Mouse (Mus musculus) limb, embryonic 12.5 days (tissue): ENCODE results near the gene Krt34. TPM values are rescaled to one million over a fixed set of nuclear protein-coding genes. Genes with fewer than 3 reads are reported as not detected.

Source experiments
- ATAC-seq: fragments of 200-750 bp; cut with Nextera tagmentation; 2 replicates; pipeline ENCODE4 v1.8.0; 2017; ENCODE audit warnings: low read depth, moderate TSS enrichment; ENCODE audit not compliant: insufficient number of reproducible peaks, insufficient read depth, low FRiP score, low TSS enrichment
- H3K27ac ChIP-seq: fragments of 300-500 bp; sonication (generic); 2 replicates; pipeline ENCODE4 v1.5.1; 2016; ENCODE audit warnings: mild to moderate bottlenecking, moderate library complexity
- H3K27me3 ChIP-seq: fragments of 300-500 bp; sonication (generic); 2 replicates; pipeline ENCODE4 v1.6.1; 2016; ENCODE audit warnings: mild to moderate bottlenecking, moderate library complexity
- H3K36me3 ChIP-seq: fragments of 300-500 bp; sonication (generic); 2 replicates; pipeline ENCODE4 v1.6.1; 2016; ENCODE audit warnings: mild to moderate bottlenecking, moderate library complexity
- H3K4me1 ChIP-seq: fragments of 300-500 bp; sonication (generic); replicated peaks from 2 replicates; pipeline ENCODE4 v1.6.1; 2016
- H3K4me2 ChIP-seq: fragments of 300-500 bp; sonication (generic); 2 replicates; pipeline ENCODE4 v1.6.1; 2016; ENCODE audit warnings: mild to moderate bottlenecking, moderate library complexity
- H3K4me3 ChIP-seq: fragments of 300-500 bp; sonication (generic); replicated peaks from 2 replicates; pipeline ENCODE4 v1.5.1; 2016; ENCODE audit warnings: mild to moderate bottlenecking
- H3K9ac ChIP-seq: fragments of 300-500 bp; sonication (generic); replicated peaks from 2 replicates; pipeline ENCODE4 v1.6.1; 2016; ENCODE audit warnings: mild to moderate bottlenecking, moderate library complexity
- H3K9me3 ChIP-seq: fragments of 300-500 bp; sonication (generic); 2 replicates; pipeline ENCODE4 v1.6.1; 2016; ENCODE audit warnings: mild to moderate bottlenecking, moderate library complexity
- WGBS: fragments of 180-500 bp; shearing (Covaris S2); methylation state at CpG from one replicate; pipeline ENCODE4 v1.1.7; 2016; 5-methylcytosine and 5-hydroxymethylcytosine counted together
- polyA plus RNA-seq: library from polyadenylated mRNA; unstranded; fragments of >200 nt; fragmentation: Nextera tagmentation; extraction: Ambion mirVana; gene quantifications from 2 replicates; pipeline ENCODE4 v1.2.1, GENCODE M21; 2016

Krt34 gene
- polyA plus RNA-seq, 1 experiment from 2014 or later, result not detected

GRCm38 (mm10) chr11:100046303-100046866 is 5.0 kb upstream of the Krt34 start:
- Histone ChIP-seq H3K27me3 (no peaks in the 10 kb centered on the region), H3K4me1 (no peaks in the 10 kb centered on the region), H3K27ac (no peak overlapping the region), H3K4me3 (no peak overlapping the region), H3K9me3 (no peaks in the 10 kb centered on the region), H3K9ac (no peak overlapping the region), H3K4me2 (no peak overlapping the region), H3K36me3 (no peaks in the 10 kb centered on the region)
- WGBS, result 62% methylated on average over 6 of the region's 6 CpGs
- ATAC-seq, result no peak

DNA sequence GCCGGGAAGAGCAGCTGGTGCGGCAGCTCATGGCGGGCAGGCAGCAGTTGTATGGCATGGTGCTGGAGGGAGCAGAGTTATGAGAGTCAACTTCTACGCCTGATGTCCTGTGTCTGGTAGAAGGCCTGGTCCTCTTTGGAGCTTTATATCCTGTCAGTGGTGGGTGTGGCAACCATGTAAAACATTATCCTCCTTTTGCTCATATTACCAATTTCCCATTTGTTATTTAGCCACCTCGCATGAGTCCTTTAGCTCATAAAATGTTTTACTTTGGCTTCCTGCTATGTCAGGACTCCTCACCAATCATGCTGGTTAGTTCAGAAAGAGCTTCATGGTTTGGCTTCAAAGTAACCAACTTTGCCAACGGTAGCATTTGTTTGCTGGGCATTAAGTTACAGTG is 11.6 kb downstream of the Krt34 start, which contains the start of gene Krt33b:
Gene Krt33b (minus strand): TSS at position 101 of the 400 bp plus-strand sequence.
- Histone ChIP-seq H3K4me2 (no peak within 1 kb of the TSS), H3K9me3 (no peaks in the 10 kb centered on the region), H3K27ac (no peak within 1 kb of the TSS), H3K36me3 (no peaks in the 10 kb centered on the region), H3K4me3 (no peak within 1 kb of the TSS), H3K9ac (no peak within 1 kb of the TSS), H3K4me1 (no peaks in the 10 kb centered on the region), H3K27me3 (no peaks in the 10 kb centered on the region)
- no peak for ATAC-seq
- WGBS, result 76% methylated on average over 6 of the region's 6 CpGs

GRCm38 (mm10) chr11:100021438-100021837 is 19.9 kb downstream of the Krt34 start:
- WGBS, result 88% methylated on average over 5 of the region's 5 CpGs
- H3K27ac ChIP-seq, result no peak overlapping the region
- no peaks in the 10 kb centered on the region for H3K27me3 ChIP-seq
- no peak overlapping the region for H3K9ac ChIP-seq
- ATAC-seq, result no peak
- no peaks in the 10 kb centered on the region for H3K36me3 ChIP-seq
- no peaks in the 10 kb centered on the region for H3K4me1 ChIP-seq
- no peaks in the 10 kb centered on the region for H3K9me3 ChIP-seq
- H3K4me3 ChIP-seq, result no peak overlapping the region
- H3K4me2 ChIP-seq, result no peak overlapping the region

DNA sequence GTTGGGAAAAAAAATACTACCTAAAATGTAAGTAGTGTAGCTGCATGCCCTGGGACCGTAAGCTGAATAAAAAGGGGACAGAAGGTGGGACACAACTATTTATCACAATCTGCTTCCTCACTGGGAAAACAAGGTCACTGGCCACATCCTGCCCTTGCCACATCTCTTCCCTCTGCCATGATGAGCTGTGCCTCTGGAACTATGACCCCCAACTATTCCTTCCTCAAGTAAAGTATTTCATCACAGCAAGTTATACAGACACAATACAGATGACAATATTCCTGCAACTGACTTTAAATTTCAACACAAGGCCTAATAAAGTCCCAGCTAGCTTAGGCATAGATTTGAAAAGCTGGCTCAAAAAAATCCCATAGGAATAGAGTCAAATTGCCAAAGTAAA is 21.9 kb downstream of the Krt34 start:
- no peak overlapping the region for H3K27ac ChIP-seq
- H3K9ac ChIP-seq, result no peak overlapping the region
- H3K9me3 ChIP-seq, result no peaks in the 10 kb centered on the region
- no peaks in the 10 kb centered on the region for H3K27me3 ChIP-seq
- no peaks in the 10 kb centered on the region for H3K4me1 ChIP-seq
- WGBS, result 87% methylated on average over 1 of the region's 1 CpGs
- H3K36me3 ChIP-seq, result no peaks in the 10 kb centered on the region
- H3K4me3 ChIP-seq, result no peak overlapping the region
- ATAC-seq, result no peak
- H3K4me2 ChIP-seq, result no peak overlapping the region

GRCm38 (mm10) chr11:100016112-100016511 is 25.2 kb downstream of the Krt34 start, which contains the start of gene Krt33a:
Gene Krt33a (minus strand): TSS chr11:100016212.
- no peak for ATAC-seq
- H3K4me2 ChIP-seq, result no peak within 1 kb of the TSS
- no peaks in the 10 kb centered on the region for H3K36me3 ChIP-seq
- 51% methylated on average over 4 of the region's 4 CpGs for WGBS
- H3K9me3 ChIP-seq, result no peaks in the 10 kb centered on the region
- no peak within 1 kb of the TSS for H3K9ac ChIP-seq
- no peak within 1 kb of the TSS for H3K4me3 ChIP-seq
- H3K27me3 ChIP-seq, result no peaks in the 10 kb centered on the region
- no peak within 1 kb of the TSS for H3K27ac ChIP-seq
- H3K4me1 ChIP-seq, result no peaks in the 10 kb centered on the region

DNA sequence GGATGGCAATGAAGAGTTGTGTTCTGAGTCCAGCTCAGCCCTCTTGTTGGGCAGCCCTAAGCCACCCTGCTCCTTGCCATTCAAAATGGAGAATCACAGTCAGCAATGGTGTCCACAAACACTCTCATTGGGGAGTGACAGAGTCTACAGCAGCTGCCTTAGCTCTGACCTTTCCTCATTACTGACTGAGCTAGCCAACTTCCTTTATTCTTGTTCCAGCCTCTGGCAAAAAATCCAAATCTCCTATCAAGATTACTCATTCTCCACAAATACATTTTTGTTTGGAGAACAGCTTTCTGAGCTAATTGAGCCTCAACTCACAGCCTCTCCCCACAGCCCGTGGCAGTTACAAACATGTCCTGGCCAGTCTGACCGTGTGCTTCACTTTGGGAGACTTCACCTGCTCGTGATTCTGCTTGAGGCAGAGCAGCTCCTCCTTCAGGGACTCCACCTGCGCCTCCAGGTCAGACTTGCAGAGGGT is 27.6 kb downstream of the Krt34 start:
- WGBS, result 71% methylated on average over 4 of the region's 4 CpGs
- Histone ChIP-seq H3K4me1 (no peaks in the 10 kb centered on the region), H3K9me3 (no peaks in the 10 kb centered on the region), H3K36me3 (no peaks in the 10 kb centered on the region), H3K9ac (no peak overlapping the region), H3K27ac (no peak overlapping the region), H3K4me3 (no peak overlapping the region), H3K27me3 (no peaks in the 10 kb centered on the region), H3K4me2 (no peak overlapping the region)
- no peak for ATAC-seq

- no peak for ATAC-seq
- Histone ChIP-seq H3K9ac (no peak overlapping the region), H3K36me3 (no peaks in the 10 kb centered on the region), H3K4me1 (no peaks in the 10 kb centered on the region), H3K9me3 (no peaks in the 10 kb centered on the region), H3K4me2 (no peak overlapping the region), H3K27me3 (no peaks in the 10 kb centered on the region), H3K4me3 (no peak overlapping the region), H3K27ac (no peak overlapping the region)
- WGBS, result 82% methylated on average over 5 of the region's 5 CpGs
Measured at GRCm38 (mm10) chr11:100010682-100011081, 30.7 kb downstream of the Krt34 start.

GRCm38 (mm10) chr11:100008336-100008735 is 33.0 kb downstream of the Krt34 start:
- H3K4me3 ChIP-seq, result no peak overlapping the region
- no peaks in the 10 kb centered on the region for H3K27me3 ChIP-seq
- no peaks in the 10 kb centered on the region for H3K36me3 ChIP-seq
- H3K27ac ChIP-seq, result no peak overlapping the region
- H3K9me3 ChIP-seq, result no peaks in the 10 kb centered on the region
- 82% methylated on average over 5 of the region's 5 CpGs for WGBS
- no peak for ATAC-seq
- no peak overlapping the region for H3K4me2 ChIP-seq
- no peak overlapping the region for H3K9ac ChIP-seq
- no peaks in the 10 kb centered on the region for H3K4me1 ChIP-seq

- peaks cover 4% of the 10 kb centered on the region; the same call in 1 of the 2 replicates for H3K9me3 ChIP-seq
- H3K27ac ChIP-seq, result no peak overlapping the region
- no peak overlapping the region for H3K4me2 ChIP-seq
- 59% methylated on average over 3 of the region's 3 CpGs for WGBS
- H3K4me1 ChIP-seq, result no peaks in the 10 kb centered on the region
- ATAC-seq, result no peak
- H3K9ac ChIP-seq, result no peak overlapping the region
- H3K36me3 ChIP-seq, result no peaks in the 10 kb centered on the region
- no peaks in the 10 kb centered on the region for H3K27me3 ChIP-seq
- H3K4me3 ChIP-seq, result no peak overlapping the region
Measured at GRCm38 (mm10) chr11:100006624-100007023, 34.7 kb downstream of the Krt34 start.

DNA sequence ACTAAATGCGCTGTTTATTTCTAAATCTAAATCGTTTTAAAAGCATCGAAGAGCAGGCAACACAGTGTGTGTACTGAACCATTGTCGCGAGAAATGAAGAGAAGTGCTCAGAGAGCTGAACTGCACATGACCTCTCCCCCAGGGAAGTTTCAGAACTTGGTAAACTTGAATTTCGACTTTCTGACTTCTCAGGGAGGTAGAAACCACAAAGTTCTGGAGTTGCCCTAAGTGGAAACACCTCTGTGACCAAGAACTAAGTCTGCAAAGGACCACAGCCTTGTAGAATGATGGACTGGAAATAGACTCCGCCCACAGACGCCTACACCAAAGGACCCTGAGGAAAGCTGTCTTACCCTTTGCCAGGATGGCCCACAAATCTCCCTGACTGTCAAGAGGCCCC is 35.4 kb downstream of the Krt34 start:
- Histone ChIP-seq H3K27me3 (no peaks in the 10 kb centered on the region), H3K4me3 (no peak overlapping the region), H3K27ac (no peak overlapping the region), H3K9me3 (peaks cover 7% of the 10 kb centered on the region; the same call in 1 of the 2 replicates), H3K9ac (no peak overlapping the region), H3K36me3 (no peaks in the 10 kb centered on the region), H3K4me2 (no peak overlapping the region), H3K4me1 (no peaks in the 10 kb centered on the region)
- no peak for ATAC-seq
- 85% methylated on average over 8 of the region's 8 CpGs for WGBS

DNA sequence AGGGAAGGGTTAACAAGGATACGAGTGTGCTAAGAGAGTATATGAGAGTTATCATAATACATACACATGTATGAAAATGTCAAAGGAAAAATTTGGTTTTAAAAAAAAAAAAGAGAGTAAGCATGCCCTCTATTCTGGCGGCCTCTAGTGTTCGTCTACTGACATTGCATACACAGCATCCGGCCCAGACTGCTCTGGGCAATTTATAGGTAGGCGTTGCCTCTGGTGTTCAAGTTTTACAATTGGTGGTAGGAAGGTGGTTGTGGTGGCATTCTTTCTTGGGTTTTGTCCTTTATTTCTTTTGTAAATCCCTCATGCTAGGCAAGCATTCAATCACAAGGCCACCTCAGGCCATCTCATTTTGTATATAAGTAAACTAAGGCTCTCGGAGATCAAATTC is 36.5 kb downstream of the Krt34 start:
- Histone ChIP-seq H3K9ac (no peak overlapping the region), H3K27ac (no peak overlapping the region), H3K27me3 (no peaks in the 10 kb centered on the region), H3K4me3 (no peak overlapping the region), H3K4me2 (no peak overlapping the region), H3K4me1 (no peaks in the 10 kb centered on the region), H3K9me3 (peaks cover 7% of the 10 kb centered on the region; the same call in 1 of the 2 replicates), H3K36me3 (no peaks in the 10 kb centered on the region)
- no peak for ATAC-seq
- WGBS, result 23% methylated on average over 6 of the region's 6 CpGs

- 93% methylated on average over 7 of the region's 7 CpGs for WGBS
- Histone ChIP-seq H3K27me3 (peaks cover 13% of the 10 kb centered on the region), H3K9me3 (peaks cover 7% of the 10 kb centered on the region; the same call in 1 of the 2 replicates), H3K9ac (no peak overlapping the region), H3K36me3 (no peaks in the 10 kb centered on the region), H3K4me1 (peaks cover 3% of the 10 kb centered on the region), H3K27ac (no peak overlapping the region), H3K4me3 (no peak overlapping the region), H3K4me2 (no peak overlapping the region)
- no peak for ATAC-seq
Measured at GRCm38 (mm10) chr11:99999091-99999490, 42.3 kb downstream of the Krt34 start.
